Mouse (Mus musculus) CD8-positive naive resting alpha-beta T cell, adult 2 months (primary cell): Measurements from ENCODE around the gene Lipt1.

Experiments
- DNase-seq, 2 experiments: peaks; one replicate each; pipeline ENCODE4 v3.0.0; 2022; ENCODE audit warnings: low read depth in 2 of 2, low spot score in 2 of 2

Gene Lipt1

GRCm38 (mm10) chr1:37871704-37872103, at the start of gene Lipt1:
Gene Lipt1, plus strand, starts transcription at chr1:37871738.
- no peak for DNase-seq

DNA sequence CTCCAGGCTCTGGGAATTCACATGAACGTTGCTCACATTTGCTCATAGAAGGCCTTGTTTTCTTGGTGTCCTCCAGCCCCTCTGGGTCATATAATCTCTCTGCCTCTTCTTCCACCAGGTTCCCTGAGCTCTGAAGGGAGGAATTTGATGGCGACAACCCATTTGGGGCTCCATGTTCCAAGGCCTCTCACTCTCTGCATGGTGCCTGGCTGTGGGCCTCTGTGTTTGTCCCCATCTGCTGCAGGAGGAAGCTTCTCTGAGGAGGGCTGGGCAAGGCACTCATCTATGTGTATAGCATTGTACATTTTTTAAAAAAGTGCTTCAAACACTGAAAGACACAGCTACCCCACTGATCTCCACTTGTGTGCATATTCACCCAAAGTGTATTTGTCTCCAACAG, 39.9 kb upstream of the Lipt1 start:
- DNase-seq = no peak

- DNase-seq = no peak
Measured at GRCm38 (mm10) chr1:37846878-37847277, 24.7 kb upstream of the Lipt1 start.

DNA sequence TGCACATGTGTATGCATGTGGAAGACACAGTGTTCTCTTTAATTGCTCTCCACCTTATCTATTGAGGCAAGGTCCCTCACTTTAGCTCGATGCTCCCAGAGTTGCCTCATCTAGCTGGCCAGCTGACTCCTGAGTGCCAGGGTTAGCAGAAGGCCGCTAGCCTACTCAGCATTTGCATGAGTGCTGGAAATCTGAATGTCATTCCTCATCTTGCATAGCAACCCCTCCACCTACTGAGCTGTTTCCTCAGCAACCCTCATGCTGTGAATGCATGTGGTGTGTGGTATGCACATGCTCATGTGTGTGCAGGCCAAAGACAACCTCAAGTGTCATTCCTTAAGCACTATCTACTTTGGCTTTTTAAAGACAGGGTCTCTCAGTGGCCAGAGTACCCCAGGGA, 20.8 kb upstream of the Lipt1 start:
- DNase-seq = no peak

GRCm38 (mm10) chr1:37864511-37865400, 6.8 kb upstream of the Lipt1 start:
- peak; percentile 99 to 100 for DNase-seq

GRCm38 (mm10) chr1:37865401-37866215, 5.9 kb upstream of the Lipt1 start:
- no peak for DNase-seq

- no peak for DNase-seq
Measured at GRCm38 (mm10) chr1:37866286-37866685, 5.3 kb upstream of the Lipt1 start, which contains the start of gene Tsga10. Gene Tsga10, minus strand, starts transcription at chr1:37866429.

DNA sequence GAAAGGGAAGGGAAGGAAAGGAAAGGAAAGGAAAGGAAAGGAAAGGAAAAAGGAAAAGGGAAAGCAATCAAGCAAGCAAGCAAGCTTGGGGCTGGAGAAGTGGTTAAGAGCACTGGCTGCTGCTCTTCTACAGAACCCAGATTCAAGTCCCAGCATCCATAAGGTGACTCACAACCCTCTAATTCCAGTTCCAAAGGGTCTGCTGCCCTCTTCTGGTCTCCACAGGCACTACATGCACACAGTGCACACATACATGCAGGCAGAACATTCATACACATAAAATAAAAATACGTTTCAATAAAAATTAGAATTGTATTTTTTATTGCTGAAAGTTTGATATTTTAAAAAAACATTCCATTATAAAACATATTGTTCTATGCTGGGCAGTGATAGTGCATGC, 4.5 kb upstream of the Lipt1 start:
- DNase-seq = peak; percentile 29 to 53

GRCm38 (mm10) chr1:37867684-37868322, 3.7 kb upstream of the Lipt1 start:
- no peak for DNase-seq

DNA sequence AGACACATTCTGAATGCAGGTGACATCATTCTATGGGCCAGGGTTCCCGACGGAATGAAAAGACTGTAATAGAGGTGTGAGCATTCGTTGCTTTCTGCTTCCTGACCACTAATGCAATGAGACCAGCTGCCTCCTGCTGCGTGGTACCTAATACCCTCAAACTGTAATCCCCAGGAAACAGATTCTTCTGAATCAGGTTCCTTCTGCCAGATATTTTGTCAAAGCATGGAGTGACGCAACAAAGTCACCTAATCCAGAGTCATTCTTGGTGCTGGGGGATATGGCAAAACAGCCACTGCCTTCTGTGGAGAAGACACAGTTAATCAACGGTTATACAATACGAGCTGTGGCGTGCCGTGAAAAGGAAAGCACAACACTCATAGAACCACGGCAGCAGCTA, 2.9 kb upstream of the Lipt1 start:
- DNase-seq = no peak

GRCm38 (mm10) chr1:37869362-37869761, 2.2 kb upstream of the Lipt1 start:
- DNase-seq = no peak

DNA sequence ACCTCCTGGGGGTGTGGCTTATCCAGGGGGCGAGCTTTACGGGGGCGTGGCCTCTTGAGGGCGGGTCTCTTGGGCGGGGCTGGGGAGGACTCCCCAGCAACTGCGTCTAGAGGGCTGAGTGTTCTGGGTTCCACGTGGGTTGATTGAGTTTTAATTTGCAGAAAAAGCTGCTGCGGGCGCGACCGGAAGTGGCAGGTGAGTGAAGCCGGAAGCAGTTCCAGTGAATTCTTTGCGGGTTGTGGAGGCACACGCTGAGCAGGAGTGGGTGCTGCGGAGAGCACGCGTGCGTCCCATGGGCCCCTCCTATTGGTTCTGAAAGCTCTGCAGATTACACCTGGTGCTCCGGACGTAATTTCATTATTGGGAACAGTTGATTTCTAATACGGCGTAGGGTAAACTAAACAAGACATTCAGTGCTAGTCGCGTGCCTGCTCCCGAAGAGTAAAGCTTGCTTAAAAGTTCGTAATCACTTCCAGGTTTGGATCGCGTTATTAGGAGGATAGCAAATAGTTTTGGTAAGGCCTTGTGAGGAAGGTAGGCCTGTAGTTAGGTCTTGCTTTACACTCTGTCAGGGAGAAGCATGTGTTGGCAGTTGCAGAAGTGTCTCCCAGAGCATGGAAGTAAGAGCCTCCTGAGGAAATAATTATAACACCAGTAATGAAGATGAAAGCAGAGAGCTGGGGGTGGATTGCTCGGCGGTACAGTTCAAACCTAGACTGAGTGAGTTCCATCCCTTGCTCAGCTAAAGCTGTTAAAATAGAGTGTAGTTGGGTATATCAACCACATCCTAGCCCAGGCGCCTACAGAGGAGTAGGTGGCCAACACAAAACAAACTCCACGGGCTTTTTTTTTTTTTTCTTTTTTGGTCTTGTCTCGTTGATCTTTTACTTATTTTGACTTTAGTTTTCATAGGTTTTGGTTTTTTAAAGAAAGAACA, 861 bp downstream of the Lipt1 start:
- peak; percentile 66 to 77 for DNase-seq

DNA sequence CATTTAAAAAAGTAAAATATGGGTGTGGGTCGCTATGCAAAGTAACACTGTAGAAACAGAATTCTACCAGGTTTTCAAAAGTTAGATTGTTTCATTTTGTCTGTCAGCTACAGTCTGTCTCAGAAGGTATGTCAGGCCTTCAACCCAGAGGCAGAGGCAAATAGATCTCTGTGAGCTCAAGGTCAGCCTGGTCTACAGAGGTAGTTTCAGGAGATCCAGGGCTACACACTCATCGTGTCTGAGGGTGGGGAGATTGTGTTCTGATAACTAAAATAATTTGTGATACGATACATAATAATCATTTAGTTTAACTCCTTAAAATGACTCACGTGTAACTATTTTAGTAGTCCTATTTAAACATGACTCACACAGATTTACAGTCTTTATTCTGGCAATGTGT, 1.6 kb downstream of the Lipt1 start:
- no peak for DNase-seq

GRCm38 (mm10) chr1:37877736-37878460, 6.4 kb downstream of the Lipt1 start:
- no peak for DNase-seq

GRCm38 (mm10) chr1:37883411-37883810, 11.9 kb downstream of the Lipt1 start:
- DNase-seq = no peak

GRCm38 (mm10) chr1:37884451-37884850, 12.9 kb downstream of the Lipt1 start:
- no peak for DNase-seq

- no peak for DNase-seq
Measured at GRCm38 (mm10) chr1:37889206-37889605, 17.7 kb downstream of the Lipt1 start.

DNA sequence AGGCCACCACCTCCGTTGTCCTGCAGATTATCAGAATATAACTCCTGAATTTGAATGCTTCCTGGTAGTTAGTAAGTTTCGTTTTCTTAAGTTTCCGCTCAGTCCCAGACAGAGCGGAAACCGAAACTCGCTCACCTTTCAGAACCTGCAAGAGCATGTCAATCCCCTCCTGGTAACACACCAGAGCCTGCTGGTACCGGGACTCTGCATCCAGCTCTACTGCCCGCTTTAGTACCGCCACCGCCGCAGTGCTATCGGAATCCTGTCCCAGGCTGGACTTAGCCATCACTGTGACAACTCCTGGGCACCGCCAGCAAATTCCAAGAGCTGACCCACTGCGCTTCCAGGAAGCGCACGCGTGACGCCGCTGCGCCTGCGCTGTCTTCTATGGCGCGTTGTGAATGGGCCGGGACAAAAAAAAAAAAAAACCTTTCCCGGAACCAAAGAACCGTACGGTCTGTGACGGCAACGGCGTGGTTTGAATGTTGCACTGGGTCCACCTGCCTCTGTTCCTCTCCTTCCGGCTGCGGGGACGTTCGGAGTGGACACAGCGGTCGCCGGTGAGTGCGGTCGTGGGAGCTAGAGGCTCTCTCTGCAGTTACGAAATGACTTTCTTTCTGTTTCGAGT, 18.6 kb downstream of the Lipt1 start, which contains the start of the genes Mitd1 and Mrpl30:
Gene Mitd1 (minus strand): TSS at position 387 of the 628 bp plus-strand sequence.
Gene Mrpl30 (plus strand): TSS at position 453 of the 628 bp plus-strand sequence.
- peak; percentile 85 to 91 for DNase-seq

DNA sequence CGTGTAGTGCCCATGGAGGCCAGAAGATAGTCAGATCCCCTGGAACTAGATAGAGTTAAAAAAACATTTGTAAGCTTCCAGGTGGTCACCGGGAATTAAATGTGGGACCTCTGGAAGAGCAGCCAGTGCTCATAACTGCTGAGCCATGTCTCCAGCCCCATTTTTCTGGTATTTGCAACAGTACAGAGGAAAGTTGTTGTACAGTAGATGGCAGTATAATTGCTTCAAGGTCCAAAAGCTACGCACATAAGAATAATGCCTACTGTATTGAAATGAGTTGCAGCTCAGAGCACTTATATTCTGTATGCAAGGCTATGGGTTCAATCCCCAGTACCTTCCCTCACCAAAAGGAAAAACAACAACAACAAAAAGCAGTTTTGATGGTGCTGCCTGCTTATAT, 19.9 kb downstream of the Lipt1 start:
- DNase-seq = no peak
